Mouse (Mus musculus): Measurements from ENCODE around the gene Gm15294. TPM values are rescaled to one million over a fixed set of nuclear protein-coding genes. Genes with fewer than 3 reads are reported as not detected.

Gene Gm15294
- polyA plus RNA-seq (2014; fragmentation: Illumina TruSeq; extraction: RNeasy Lipid Tissue Mini Kit (QIAGEN cat#74804); ENCODE audit: low read depth, low replicate concordance), result not detected

GRCm38 (mm10) chrX:141875135-141875534 is at the start of gene Gm15294:
Gene Gm15294 (minus strand): TSS chrX:141875235.

Other genes with a start within 250 kb of the Gm15294 start
- gene Irs4, start 150.0 kb downstream of the Gm15294 start, polyA plus RNA-seq (2014; fragmentation: Illumina TruSeq; extraction: RNeasy Lipid Tissue Mini Kit (QIAGEN cat#74804); ENCODE audit: low read depth, low replicate concordance), result 1.2 TPM